Mouse (Mus musculus) cerebellum, adult (tissue): Measurements from ENCODE around the gene Sptlc2.
A peak's percentile ranks its signal among the peaks of the same experiment; 100 is the strongest.
"Not testable (repeated sequence)": the region's sequence is repeated elsewhere in the genome, so short reads cannot be mapped to it uniquely, and the experiment has no call there.

Source experiments
- ATAC-seq: cut with Nextera tagmentation; 2 replicates; pipeline ENCODE4 v1.9.2; 2017; ENCODE audit warnings: mild to moderate bottlenecking, moderate library complexity, mixed read lengths; ENCODE audit not compliant: insufficient number of reproducible peaks, low FRiP score, low TSS enrichment

The Sptlc2 gene

DNA sequence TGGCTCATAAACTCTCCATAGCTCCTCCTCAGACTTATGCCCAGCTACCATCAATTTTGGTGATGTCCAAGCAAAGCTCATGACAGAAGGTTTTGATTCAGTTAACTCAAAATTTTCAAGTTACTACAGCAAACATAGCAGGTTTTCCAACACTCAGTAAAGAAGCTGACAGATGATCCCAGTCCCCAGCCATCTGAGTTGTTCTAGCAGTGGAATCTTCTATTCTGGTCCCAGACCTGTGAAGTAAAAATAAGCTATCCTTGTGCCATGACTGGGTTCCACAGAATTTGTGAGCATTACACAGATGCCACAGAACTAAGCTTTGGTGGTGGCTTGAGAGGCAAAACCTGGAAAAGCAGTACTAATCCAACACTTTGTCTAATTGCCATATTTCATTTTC is 54.4 kb downstream of the Sptlc2 start:
- no peak for ATAC-seq

DNA sequence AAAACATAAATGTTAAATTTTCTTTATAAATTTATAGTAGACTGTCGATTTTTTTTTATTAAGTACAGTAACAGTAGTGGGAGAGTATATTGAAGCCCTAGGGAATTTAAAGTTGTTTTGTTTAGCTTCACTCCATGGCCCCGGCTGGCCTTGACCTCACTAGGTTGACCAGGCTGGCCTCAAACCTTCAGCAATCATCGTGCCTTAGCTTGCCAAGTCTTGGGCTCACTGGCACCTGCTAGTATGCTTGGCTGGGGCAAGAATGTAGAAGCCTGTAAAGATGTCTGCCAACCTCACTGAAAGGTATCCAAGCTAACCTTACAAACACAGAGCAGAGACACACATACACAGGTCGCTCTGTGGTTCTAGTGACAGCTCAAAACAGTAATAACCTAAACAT is 55.6 kb downstream of the Sptlc2 start:
- ATAC-seq, result no peak

- ATAC-seq, result no peak
Observed at GRCm38 (mm10) chr12:87331908-87332307, 56.2 kb downstream of the Sptlc2 start.

DNA sequence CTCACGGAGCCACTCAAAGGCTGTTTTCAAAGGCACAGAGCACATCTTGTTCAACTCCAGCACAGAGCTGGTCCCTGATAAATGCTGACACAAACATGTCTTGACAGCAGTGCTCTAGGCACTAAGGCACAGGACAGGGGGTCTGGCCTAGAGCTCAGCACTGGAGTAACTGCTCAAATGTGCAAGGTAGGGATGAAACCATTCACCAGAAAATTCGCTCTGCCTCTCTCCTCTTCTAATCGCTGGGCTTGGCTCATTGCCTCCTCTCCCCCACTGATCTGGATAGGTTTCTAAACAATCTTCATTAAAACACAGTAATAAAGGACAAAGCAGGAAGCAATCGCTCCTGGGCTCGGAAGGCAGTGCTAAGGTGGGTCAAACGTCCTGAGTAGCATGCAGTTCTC is 57.1 kb downstream of the Sptlc2 start:
- ATAC-seq, result no peak

DNA sequence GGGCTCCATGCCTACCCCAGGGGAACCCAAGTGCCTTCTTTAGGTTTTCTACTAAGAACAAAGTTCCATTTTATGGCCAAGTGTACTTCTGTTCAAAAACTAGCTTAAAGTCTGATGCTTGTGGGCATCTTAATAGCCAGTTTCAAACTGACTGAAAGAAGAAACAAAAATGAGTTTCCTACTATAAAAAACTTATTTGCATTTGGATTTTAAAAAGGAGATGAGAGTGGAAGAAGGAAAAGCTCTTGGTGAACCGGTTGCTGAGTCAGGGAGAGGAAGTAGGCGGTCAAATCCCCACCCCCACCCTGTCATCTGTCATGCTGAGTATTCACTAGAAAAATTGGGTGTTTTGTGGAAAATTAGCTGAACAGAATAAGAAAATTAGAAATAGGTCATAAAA is 57.9 kb downstream of the Sptlc2 start:
- ATAC-seq, result no peak

GRCm38 (mm10) chr12:87328025-87328424 is 60.1 kb downstream of the Sptlc2 start:
- ATAC-seq, result no peak

DNA sequence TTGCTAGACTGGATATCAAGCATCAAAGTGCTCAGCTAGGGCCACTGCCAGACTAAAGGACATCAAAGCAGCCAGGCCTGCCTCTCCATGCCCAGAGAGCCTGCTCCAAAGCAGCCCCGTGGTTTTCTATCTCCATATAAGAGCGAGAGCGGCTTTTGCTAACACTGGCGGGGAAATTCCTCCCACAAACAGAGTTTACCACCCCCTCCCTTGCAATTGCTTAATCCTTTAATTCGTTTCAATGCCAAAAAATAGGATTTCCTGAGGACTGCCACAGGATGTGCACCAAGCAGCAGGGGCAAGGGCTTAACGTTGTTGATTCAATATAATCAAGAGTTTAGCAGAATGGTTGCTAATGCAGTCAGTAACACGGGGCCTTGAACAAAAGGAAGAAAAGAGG is 60.5 kb downstream of the Sptlc2 start:
- no peak for ATAC-seq

- ATAC-seq, result no peak
Observed at GRCm38 (mm10) chr12:87325452-87325851, 62.7 kb downstream of the Sptlc2 start.

- ATAC-seq, result no peak
Observed at GRCm38 (mm10) chr12:87319229-87319628, 68.9 kb downstream of the Sptlc2 start.

DNA sequence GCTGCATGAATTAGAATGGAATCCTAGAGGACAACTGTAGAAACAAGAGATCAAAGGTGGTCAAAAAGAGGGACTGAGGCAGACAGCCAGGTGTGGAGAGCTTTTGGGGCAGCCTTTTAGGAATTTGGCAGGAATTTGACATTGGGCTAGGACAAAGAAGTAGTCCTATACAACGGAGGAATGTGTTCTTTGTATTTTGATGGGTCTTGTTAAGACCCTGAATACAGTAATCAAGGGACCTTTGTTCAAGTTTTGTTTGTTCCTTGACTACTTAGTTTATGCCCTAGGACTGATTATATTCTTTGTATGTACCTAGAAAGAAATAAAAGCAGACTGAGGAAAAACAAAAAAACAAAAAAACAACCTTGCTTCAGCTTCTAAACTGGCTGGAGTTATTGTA is 70.2 kb downstream of the Sptlc2 start:
- no peak for ATAC-seq

- ATAC-seq, result no peak
Observed at GRCm38 (mm10) chr12:87313098-87313497, 75.1 kb downstream of the Sptlc2 start.

DNA sequence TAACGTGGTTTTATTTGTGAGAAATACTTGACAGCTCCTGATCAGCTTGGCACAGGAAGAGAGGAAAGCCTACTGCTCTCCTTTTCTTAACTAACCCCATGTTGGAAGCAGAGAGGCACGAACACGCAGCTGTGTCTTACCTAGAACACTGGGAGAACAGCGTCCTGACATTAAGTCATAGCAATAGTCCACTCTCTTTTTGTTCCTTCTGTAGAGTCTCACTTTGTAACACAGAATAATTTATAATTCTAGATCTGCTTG is 81.6 kb downstream of the Sptlc2 start:
- not testable (repeated sequence) for ATAC-seq

DNA sequence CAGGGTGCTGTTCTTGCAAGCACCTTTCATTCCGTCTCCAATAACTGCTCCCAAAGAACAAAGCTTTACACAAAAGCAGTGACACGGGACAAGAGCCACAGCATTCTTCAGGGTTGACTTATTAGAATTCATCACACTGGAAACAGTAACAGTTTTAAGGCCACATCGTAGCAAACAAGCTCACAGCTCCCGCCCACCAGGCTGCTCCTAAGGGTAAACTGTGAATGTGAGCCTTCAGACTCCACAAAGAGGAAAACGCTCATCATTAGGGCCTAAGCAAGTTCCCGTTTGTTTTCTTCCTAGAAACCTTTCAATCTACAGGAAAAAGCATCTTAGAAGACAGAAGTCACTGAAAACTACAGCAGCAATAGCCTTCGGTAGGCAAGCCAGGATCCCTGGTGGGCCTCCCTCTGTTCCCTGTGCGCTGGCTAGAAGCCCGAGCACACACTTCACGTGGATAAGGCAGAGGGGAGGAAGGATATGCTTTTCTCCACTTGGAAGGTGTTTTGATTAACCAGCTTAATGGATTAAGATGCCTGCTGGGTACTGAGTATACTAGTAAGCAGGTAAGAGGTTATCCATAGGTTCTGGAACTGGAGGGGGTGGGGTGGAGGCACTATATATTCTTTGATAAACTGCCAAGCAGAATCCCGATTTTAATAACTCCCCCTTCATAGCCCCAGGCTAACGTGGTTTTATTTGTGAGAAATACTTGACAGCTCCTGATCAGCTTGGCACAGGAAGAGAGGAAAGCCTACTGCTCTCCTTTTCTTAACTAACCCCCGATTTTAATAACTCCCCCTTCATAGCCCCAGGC is 82.2 kb downstream of the Sptlc2 start:
- ATAC-seq, result peak; percentile 49; the same call in 1 of the 2 replicates

- no peak for ATAC-seq
Observed at GRCm38 (mm10) chr12:87301189-87301588, 87.0 kb downstream of the Sptlc2 start.

DNA sequence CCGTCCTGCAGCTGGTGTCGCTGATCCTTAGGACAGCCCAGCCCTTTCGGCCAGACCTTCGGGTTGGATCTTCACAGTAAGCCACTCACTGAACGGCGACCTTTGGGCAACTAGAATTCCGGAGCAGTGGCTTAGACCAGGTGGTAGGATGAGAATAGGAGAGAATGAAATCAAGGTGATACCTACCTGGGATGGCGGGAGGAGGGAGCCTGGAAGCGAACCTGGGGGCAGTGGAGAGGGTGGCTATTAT is 87.8 kb downstream of the Sptlc2 start:
- ATAC-seq, result no peak

- ATAC-seq, result 0 out of 2 replicates have a peak, but pooled peaks have one; percentile 49
Observed at GRCm38 (mm10) chr12:87299657-87300440, 88.3 kb downstream of the Sptlc2 start, which contains the start of gene Ism2. Gene Ism2 (minus strand): TSS chr12:87299705.

GRCm38 (mm10) chr12:87299037-87299656 is 89.0 kb downstream of the Sptlc2 start:
- ATAC-seq, result no peak

GRCm38 (mm10) chr12:87293934-87294333 is 94.2 kb downstream of the Sptlc2 start:
- ATAC-seq, result no peak

- no peak for ATAC-seq
Observed at GRCm38 (mm10) chr12:87289100-87289499, 99.1 kb downstream of the Sptlc2 start.

DNA sequence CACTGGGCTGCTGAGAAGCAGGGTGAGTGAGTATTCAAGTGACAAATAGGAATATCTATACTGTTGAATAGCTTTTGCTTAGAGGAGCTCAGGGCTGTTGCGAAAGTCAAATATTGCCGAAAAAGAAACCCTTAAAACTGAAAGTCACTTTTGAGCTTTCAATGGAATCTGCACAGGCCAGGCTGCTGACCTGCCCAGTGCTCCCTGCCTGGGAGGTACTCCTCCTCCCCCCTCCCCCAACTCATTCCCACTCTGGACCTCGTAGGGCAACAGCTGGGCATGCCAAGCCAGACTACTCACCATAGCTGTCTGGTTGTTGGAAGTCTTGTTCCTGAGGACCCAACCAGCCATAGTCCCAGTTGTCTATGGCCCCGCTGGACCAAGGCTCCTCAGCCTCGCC is 103.4 kb downstream of the Sptlc2 start:
- ATAC-seq, result no peak

- ATAC-seq, result no peak
Observed at GRCm38 (mm10) chr12:87284268-87284667, 103.9 kb downstream of the Sptlc2 start.

GRCm38 (mm10) chr12:87283706-87284105 is 104.4 kb downstream of the Sptlc2 start:
- ATAC-seq, result no peak
